In the genomic region with DNA sequence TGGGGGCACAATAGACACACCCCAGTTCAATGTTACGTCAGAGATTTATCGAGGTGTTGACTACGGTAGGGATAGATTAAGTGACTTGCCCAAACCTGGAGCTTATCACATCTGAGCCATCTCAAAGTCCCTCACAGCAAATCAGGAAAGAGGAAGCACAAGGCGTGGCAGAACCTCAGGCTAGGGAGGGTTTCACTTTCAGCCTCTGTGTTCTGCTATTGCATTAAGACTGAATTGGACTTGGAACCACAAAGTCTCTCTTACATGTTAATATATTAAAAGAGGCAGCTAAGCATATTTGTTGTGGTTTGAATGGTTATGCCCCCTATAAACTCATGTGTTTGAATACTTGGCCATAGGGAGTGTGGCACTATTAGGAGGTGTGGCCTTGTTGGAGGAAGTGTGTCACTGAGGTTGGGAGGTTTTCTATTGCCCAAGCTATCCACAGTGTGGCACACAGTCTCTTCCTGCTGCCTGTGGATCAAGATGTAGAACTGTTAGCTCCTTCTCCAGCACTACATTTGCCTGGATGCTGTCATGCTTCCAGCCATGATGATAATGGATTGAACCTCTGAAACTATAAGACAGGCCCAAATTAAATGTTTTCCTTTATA, we compare ENCODE assay signal across 12 mouse cellular contexts. TPM values are rescaled to one million over a fixed set of nuclear protein-coding genes. Genes with fewer than 3 reads are reported as not detected.
DNase-seq lines count a peak whose midpoint lies in the region; ATAC-seq and TF ChIP-seq lines count a peak whose summit lies in the region.
"Had no signal": no experiment of that assay in that cellular context is flagged by ENCODE, and none has a peak within 500 bp of the region (broad histone marks: within the 10 kb centered on the region; RNA-seq: fewer than 3 reads in every experiment).

No protein-coding gene starts in this region.

- no peaks in the 10 kb centered on the region for H3K27me3 ChIP-seq in lung, postnatal 0 days (replicated peaks; ENCODE audit: insufficient read depth, low read length)
- no peaks in the 10 kb centered on the region for H3K27me3 ChIP-seq in kidney, embryonic 16.5 days (ENCODE audit: insufficient read depth, low read length)
- H3K27me3 ChIP-seq: embryonic facial prominence, embryonic 12.5 days; limb, embryonic 13.5 days had no signal

- TF ChIP-seq POLR2A in lung, adult 2 months (IDR thresholded peaks at IDR 0.05; ENCODE audit: borderline replicate concordance, extremely low read depth, low read depth, low read length) = no peak

- no peaks in the 10 kb centered on the region for H3K9me3 ChIP-seq in lung, postnatal 0 days (ENCODE audit: low read length)
- H3K9me3 ChIP-seq in kidney, embryonic 16.5 days (ENCODE audit: low read length) = no peaks in the 10 kb centered on the region
- H3K9me3 ChIP-seq: embryonic facial prominence, embryonic 12.5 days; limb, embryonic 13.5 days had no signal

- no peak overlapping the region for H3K9ac ChIP-seq in lung, postnatal 0 days (replicated peaks; ENCODE audit: low read depth)
- no peak overlapping the region for H3K9ac ChIP-seq in kidney, embryonic 16.5 days (replicated peaks; ENCODE audit: low read length)
- H3K9ac ChIP-seq: embryonic facial prominence, embryonic 12.5 days; forebrain, postnatal 0 days; limb, embryonic 13.5 days had no signal

- WGBS in lung, postnatal 0 days = 82% methylated on average over 4 of the region's 4 CpGs
- WGBS in lung, adult 2 months = 48% methylated on average over 4 of the region's 4 CpGs
- whole genome bisulfite sequencing in kidney, embryonic 16.5 days = 89% methylated on average over 4 of the region's 4 CpGs

- peak; percentile 29 for TF ChIP-seq CTCF in lung, postnatal 0 days (IDR thresholded peaks at IDR 0.05)
- no peak for TF ChIP-seq CTCF in lung, adult 2 months (IDR thresholded peaks at IDR 0.05; ENCODE audit: insufficient read depth, low read length)

- peak; percentile 50 for DNase-seq in lung, postnatal 0 days (ENCODE audit: low spot score)
- DNase-seq in lung, adult 2 months = no peak
- peak; percentile 19 to 27 for DNase-seq in CD8-positive naive resting alpha-beta T cell, adult 2 months (ENCODE audit: low read depth in 2 of 2, low spot score in 2 of 2)
- peak; percentile 90 for DNase-seq in induced T-regulatory cell, adult 2 months (ENCODE audit: low read depth)
- peak; percentile 77 for DNase-seq in naive thymus-derived CD4-positive, alpha-beta T cell, adult 2 months (ENCODE audit: low read depth)
- DNase-seq in urinary bladder, postnatal 25 days (ENCODE audit: low spot score) = no peak
- no peak for DNase-seq in cerebellum, postnatal 10 days
- DNase-seq: forebrain, postnatal 0 days; kidney, adult 18-20 months had no signal

- TF ChIP-seq EP300 in lung, postnatal 0 days (IDR thresholded peaks at IDR 0.05) = no peak

- peak; percentile 55; the same call in 1 of the 2 replicates for ATAC-seq in lung, postnatal 0 days
- no peak for ATAC-seq in kidney, embryonic 16.5 days (ENCODE audit: low FRiP score, low TSS enrichment)
- ATAC-seq: forebrain, postnatal 0 days had no signal

- H3K4me2 ChIP-seq in lung, postnatal 0 days (replicated peaks; ENCODE audit: low read depth, low read length) = no peak overlapping the region
- H3K4me2 ChIP-seq in kidney, embryonic 16.5 days (replicated peaks; ENCODE audit: low read depth, low read length) = no peak overlapping the region
- H3K4me2 ChIP-seq: embryonic facial prominence, embryonic 12.5 days; limb, embryonic 13.5 days had no signal

- H3K27ac ChIP-seq in lung, postnatal 0 days (ENCODE audit: low read length) = no peak overlapping the region
- no peak overlapping the region for H3K27ac ChIP-seq in kidney, embryonic 16.5 days (ENCODE audit: low read length)
- H3K27ac ChIP-seq: embryonic facial prominence, embryonic 12.5 days; limb, embryonic 13.5 days had no signal

- no peaks in the 10 kb centered on the region; the same call in 1 of the 2 replicates for H3K4me1 ChIP-seq in lung, postnatal 0 days (ENCODE audit: insufficient read depth, low read depth, low read length)
- H3K4me1 ChIP-seq in lung, adult 2 months (ENCODE audit: control insufficient read depth, insufficient read depth, low read length) = peaks cover 2% of the 10 kb centered on the region; the same call in 1 of the 2 replicates
- peaks cover 10% of the 10 kb centered on the region for H3K4me1 ChIP-seq in kidney, embryonic 16.5 days (ENCODE audit: insufficient read depth, low read length)

- H3K36me3 ChIP-seq in lung, postnatal 0 days (ENCODE audit: insufficient read depth, low read length) = no peaks in the 10 kb centered on the region
- no peaks in the 10 kb centered on the region for H3K36me3 ChIP-seq in kidney, embryonic 16.5 days (ENCODE audit: insufficient read depth, low read length)
- H3K36me3 ChIP-seq: embryonic facial prominence, embryonic 12.5 days; limb, embryonic 13.5 days had no signal

- H3K4me3 ChIP-seq in lung, postnatal 0 days (ENCODE audit: low read depth, low read length) = no peak overlapping the region
- H3K4me3 ChIP-seq in lung, adult 2 months (replicated peaks; ENCODE audit: extremely low read depth, low read depth, low read length) = no peak overlapping the region
- H3K4me3 ChIP-seq in kidney, embryonic 16.5 days (ENCODE audit: low read length) = no peak overlapping the region
- H3K4me3 ChIP-seq: embryonic facial prominence, embryonic 12.5 days; limb, embryonic 13.5 days had no signal

RNA-seq across cellular contexts. Expression of gene Cd101, which starts 18.7 kb away (rescaled TPM):
- polyA plus RNA-seq in lung, postnatal 0 days (2015; fragmentation: Nextera tagmentation; extraction: Ambion mirVana) = 0.90 and 0.92 TPM in 2 replicates
- 1.5 and 1.8 TPM in 2 replicates for polyA plus RNA-seq in lung, adult 2 months (2012; rRNA removed)
- 0.06 TPM in 1 of 2 replicates, not detected in the other for polyA plus RNA-seq in kidney, embryonic 16.5 days (2015; fragmentation: Nextera tagmentation; extraction: Ambion mirVana)

RNA-seq across cellular contexts. Expression of gene Ttf2, which starts 41.2 kb away (rescaled TPM):
- 3.6 and 4.0 TPM in 2 replicates for polyA plus RNA-seq in lung, postnatal 0 days (2015; fragmentation: Nextera tagmentation; extraction: Ambion mirVana)
- polyA plus RNA-seq in lung, adult 2 months (2012; rRNA removed) = 2.3 and 3.0 TPM in 2 replicates
- 17.8 and 21.2 TPM in 2 replicates for polyA plus RNA-seq in kidney, embryonic 16.5 days (2015; fragmentation: Nextera tagmentation; extraction: Ambion mirVana)

Comparison
In these comparisons a context has a peak if more than half of its experiments do, and no peak if none do; other contexts are left out.
1. DNase-seq: peak in lung, postnatal 0 days (single experiment), CD8-positive naive resting alpha-beta T cell, adult 2 months (2 of 2), induced T-regulatory cell, adult 2 months (single experiment) and naive thymus-derived CD4-positive, alpha-beta T cell, adult 2 months (single experiment); none in lung, adult 2 months (single experiment), urinary bladder, postnatal 25 days (single experiment) and cerebellum, postnatal 10 days (0 of 2).